Mouse (Mus musculus) C2C12 (cell line): ENCODE measurements around the gene Gm42742. TPM values are rescaled to one million over a fixed set of nuclear protein-coding genes. Genes with fewer than 3 reads are reported as not detected.

Experiments used
- H3K27me3 ChIP-seq: one replicate; pipeline ENCODE4 v1.6.1; 2011; ENCODE audit not compliant: control insufficient read depth, insufficient read depth, insufficient read length
- H3K36me3 ChIP-seq: one replicate; pipeline ENCODE4 v1.6.1; 2011; ENCODE audit not compliant: control insufficient read depth, insufficient read depth
- H3K4me3 ChIP-seq: one replicate; pipeline ENCODE4 v1.5.1; 2011; ENCODE audit warnings: mild to moderate bottlenecking, control low read depth; ENCODE audit not compliant: poor library complexity, insufficient read depth, severe bottlenecking
- H3K79me2 ChIP-seq: one replicate; pipeline ENCODE4 v1.6.1; 2011; ENCODE audit not compliant: control insufficient read depth, insufficient read depth
- H3K79me3 ChIP-seq: one replicate; pipeline ENCODE4 v1.6.1; 2011; ENCODE audit warnings: low read depth, control low read depth
- H3ac ChIP-seq: one replicate; pipeline ENCODE3; 2011; ENCODE audit warnings: low read depth; ENCODE audit not compliant: control insufficient read depth, insufficient read length
- CEBPB ChIP-seq: IDR thresholded peaks from one replicate; pipeline ENCODE4 v1.6.1; 2011; ENCODE audit warnings: low read depth, mild to moderate bottlenecking, control low read depth, moderate library complexity
- CTCF ChIP-seq: IDR thresholded peaks from one replicate; pipeline ENCODE4 v1.5.1; 2011; ENCODE audit not compliant: control insufficient read depth, insufficient read depth, insufficient read length
- FOSL1 ChIP-seq: IDR thresholded peaks from one replicate; pipeline ENCODE4 v1.8.0; 2011; ENCODE audit warnings: mild to moderate bottlenecking, low read length; ENCODE audit not compliant: poor library complexity, insufficient read depth, severe bottlenecking
- MAX ChIP-seq: IDR thresholded peaks from one replicate; pipeline ENCODE4 v1.6.1; 2011; ENCODE audit warnings: mild to moderate bottlenecking, control low read depth
- MYOD1 ChIP-seq: IDR thresholded peaks from one replicate; pipeline ENCODE4 v1.6.1; 2011; ENCODE audit warnings: low read depth; ENCODE audit not compliant: control insufficient read depth, insufficient read length
- MYOG ChIP-seq: IDR thresholded peaks from one replicate; pipeline ENCODE4 v1.6.1; 2011; ENCODE audit not compliant: control insufficient read depth, insufficient read length; ENCODE audit errors: extremely low read depth
- USF1 ChIP-seq: IDR thresholded peaks from one replicate; pipeline ENCODE4 v1.6.1; 2011; ENCODE audit warnings: low read depth, mild to moderate bottlenecking, control low read depth, moderate library complexity
- polyA plus RNA-seq: library from polyadenylated mRNA; unstranded; fragments of >200 nt; fragmentation: generic; extraction: Trizol; gene quantifications from one replicate; pipeline ENCODE4 v1.2.1, GENCODE M21; 2012; ENCODE audit warnings: missing spikeins

Gm42742 gene
- polyA plus RNA-seq, 1 experiment, result 39.7 TPM

DNA sequence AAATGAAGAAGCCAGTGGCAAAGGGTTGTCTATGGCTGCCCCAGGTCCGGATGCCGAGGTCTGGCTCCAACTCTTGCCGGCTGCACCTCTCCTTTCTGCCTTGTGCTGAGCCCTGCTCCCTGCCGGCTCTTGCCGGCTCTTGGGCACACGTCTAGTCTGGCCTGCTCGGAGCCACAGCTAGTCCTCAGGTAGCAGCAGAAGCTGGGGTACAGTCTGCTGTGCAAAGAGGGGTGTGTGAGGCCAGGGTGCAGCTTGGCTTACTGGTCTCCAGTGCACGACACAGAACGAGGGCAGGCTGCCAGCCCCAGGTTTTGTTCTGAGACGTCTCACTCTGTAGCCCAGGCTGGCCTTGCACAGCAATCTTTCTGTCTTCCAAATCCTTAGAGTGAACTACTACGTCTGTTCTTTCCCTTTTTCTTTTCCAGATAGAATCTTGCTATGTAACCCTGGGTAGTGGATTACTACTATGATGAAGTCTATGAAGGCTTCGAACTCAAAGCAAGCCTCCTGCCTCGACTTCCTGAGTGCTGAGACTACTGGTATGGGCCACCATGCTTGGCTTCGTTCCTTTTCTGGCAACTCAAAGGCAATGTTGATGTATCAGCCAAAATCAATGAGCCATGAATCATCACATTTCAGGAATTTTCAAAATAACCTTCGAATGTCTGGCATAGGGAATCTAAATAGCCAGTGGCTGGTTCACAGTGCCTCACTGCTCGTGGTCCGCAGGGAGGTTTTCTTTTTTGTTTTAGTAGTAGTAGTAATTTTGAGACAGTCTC lies 11.4 kb downstream of the Gm42742 start:
- Histone ChIP-seq H3K79me2 (peaks cover 26% of the 10 kb centered on the region), H3K4me3 (no peak overlapping the region), H3K36me3 (peaks cover 6% of the 10 kb centered on the region), H3ac (no peak overlapping the region), H3K79me3 (peaks cover 16% of the 10 kb centered on the region), H3K27me3 (no peaks in the 10 kb centered on the region)
- TF ChIP-seq CEBPB (no peak), USF1 (no peak), MAX (no peak), CTCF (no peak)

DNA sequence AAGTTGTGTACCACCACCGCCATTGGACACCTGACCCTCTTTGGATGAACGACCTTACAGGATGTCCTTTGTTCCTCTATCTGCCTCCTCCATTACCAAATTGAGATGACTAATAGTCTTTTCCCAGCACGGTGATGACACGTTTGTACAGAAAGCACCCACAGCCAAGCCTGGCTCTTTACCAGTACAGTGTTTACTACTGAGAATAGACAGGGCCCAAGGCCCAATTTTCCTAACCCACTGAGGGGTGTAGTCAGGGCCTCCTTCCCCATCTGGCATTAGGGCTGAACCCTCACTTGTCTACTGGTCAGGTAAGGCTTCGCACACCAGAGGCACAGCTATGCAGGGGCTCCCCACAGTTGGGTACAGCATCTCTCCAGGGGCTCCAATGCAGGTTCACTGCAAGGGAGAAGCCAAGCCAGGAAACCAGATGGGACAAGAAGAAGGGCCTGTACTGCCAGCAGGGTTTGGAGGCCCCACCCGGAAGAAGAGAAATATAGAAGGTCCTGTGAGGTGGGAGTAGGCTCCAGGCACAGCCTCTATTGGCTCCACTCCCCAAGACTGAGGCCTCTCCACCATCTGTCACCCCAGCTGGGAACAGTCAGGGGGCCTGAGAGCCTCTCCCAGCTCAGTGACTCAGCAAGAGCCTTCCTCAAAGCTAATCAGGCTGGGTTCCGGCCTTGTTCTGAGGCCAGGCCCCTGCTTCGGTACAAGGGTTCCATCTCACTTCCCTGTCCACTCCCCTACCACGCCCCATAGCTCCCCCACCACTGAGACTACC lies 12.5 kb downstream of the Gm42742 start:
- no peaks in the 10 kb centered on the region for H3K27me3 ChIP-seq

DNA sequence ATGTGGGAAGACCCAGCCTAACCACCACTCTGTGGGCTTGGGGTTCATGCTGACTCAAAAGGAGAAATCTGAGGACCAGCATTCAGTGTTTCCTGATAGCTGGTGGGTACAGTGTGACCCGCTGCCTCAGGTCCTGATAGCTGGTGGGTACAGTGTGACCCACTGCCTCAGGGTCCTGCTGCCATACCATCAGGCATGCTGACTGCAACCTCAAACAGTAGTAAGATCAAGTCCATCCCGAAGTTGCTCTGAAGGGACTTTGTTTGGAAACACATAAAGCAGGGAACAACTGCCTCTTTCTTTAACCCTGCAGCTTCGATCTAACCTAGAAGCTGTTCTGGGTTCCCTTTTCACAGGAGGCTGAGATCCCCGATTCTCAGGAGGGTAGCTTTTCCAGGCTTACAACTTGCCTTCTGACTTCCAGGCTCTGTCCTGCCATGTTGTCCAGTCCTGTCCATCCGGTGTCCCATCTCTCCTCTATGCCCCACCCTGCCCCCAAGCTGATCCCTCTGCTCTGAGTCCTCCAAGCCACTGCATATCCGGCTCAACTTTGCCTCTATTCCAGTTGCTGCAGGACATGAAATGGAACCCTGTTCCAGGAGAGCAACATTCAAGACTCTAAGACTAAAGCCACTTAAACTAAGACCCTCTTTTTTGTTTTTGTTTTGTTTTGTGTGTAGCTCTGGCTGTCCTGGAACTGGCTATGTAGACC lies 13.4 kb downstream of the Gm42742 start:
- Histone ChIP-seq H3K79me3 (peaks cover 2% of the 10 kb centered on the region), H3K79me2 (peaks cover 8% of the 10 kb centered on the region), H3K36me3 (no peaks in the 10 kb centered on the region), H3K4me3 (no peak overlapping the region), H3ac (no peak overlapping the region), H3K27me3 (no peaks in the 10 kb centered on the region)
- TF ChIP-seq MYOD1, result no peak
- no peak for TF ChIP-seq MYOG
- TF ChIP-seq USF1, result no peak
- no peak for TF ChIP-seq CEBPB
- no peak for TF ChIP-seq MAX
- TF ChIP-seq CTCF, result no peak
- no peak for TF ChIP-seq FOSL1

More for the DNA sequence above, 12.5 kb downstream of the Gm42742 start:
- Histone ChIP-seq H3K4me3 (no peak overlapping the region), H3K79me2 (peaks cover 16% of the 10 kb centered on the region), H3ac (no peak overlapping the region), H3K36me3 (peaks cover 3% of the 10 kb centered on the region), H3K79me3 (peaks cover 8% of the 10 kb centered on the region)
- TF ChIP-seq CTCF, result no peak
- TF ChIP-seq FOSL1, result no peak
- no peak for TF ChIP-seq CEBPB
- no peak for TF ChIP-seq MAX
- TF ChIP-seq MYOG, result no peak
- no peak for TF ChIP-seq USF1
- TF ChIP-seq MYOD1, result no peak

DNA sequence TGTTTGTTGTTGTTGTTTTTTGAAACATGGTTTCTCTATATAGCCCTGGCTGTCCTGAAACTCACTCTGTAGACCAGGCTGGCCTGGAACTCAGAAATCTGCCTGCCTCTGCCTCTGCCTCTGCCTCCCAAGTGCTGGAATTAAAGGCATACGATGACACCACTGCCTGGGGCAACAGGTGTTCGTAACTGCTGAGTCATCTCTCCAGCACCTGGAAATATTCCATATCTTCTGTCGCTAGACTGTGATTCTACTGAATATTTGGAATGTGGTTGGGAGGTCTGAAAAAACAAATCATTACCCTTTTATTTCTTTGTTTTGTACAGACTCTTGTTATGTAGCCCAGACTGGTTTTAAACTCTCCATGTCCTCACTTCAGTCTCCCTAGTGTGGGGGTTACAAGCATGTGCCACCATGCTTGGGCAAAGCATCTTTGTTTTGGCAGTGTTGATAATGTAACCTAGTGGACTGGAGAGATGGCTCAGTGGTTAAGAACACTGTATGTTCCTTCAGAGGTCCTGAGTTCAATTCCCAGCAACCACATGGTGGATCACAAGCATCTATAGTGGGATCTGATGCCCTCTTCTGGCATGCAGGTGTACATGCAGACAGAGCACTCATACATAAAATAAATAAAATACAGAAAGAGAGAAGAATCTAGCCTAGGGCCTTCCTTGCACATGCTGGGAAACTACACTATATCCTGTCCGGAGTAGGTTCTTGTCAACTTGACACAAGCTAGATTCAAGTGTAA lies 16.6 kb downstream of the Gm42742 start:
- no peak overlapping the region for H3ac ChIP-seq
- no peaks in the 10 kb centered on the region for H3K79me3 ChIP-seq
- TF ChIP-seq MYOD1, result peak; percentile 54
- TF ChIP-seq USF1, result no peak

GRCm38 (mm10) chr7:127003620-127004019 lies 17.3 kb downstream of the Gm42742 start:
- no peak overlapping the region for H3K4me3 ChIP-seq
- H3K27me3 ChIP-seq, result no peaks in the 10 kb centered on the region
- H3K79me2 ChIP-seq, result no peaks in the 10 kb centered on the region
- H3K79me3 ChIP-seq, result no peaks in the 10 kb centered on the region
- H3K36me3 ChIP-seq, result no peaks in the 10 kb centered on the region
- H3ac ChIP-seq, result no peak overlapping the region
- TF ChIP-seq CTCF (no peak), CEBPB (no peak), MYOD1 (no peak), USF1 (no peak), MAX (no peak), FOSL1 (no peak), MYOG (no peak)

More for the DNA sequence above, 16.6 kb downstream of the Gm42742 start:
- Histone ChIP-seq H3K27me3 (no peaks in the 10 kb centered on the region), H3K4me3 (no peak overlapping the region), H3K36me3 (no peaks in the 10 kb centered on the region), H3K79me2 (no peaks in the 10 kb centered on the region)
